Mouse (Mus musculus) ES-E14 (cell line): Measurements from ENCODE around the gene Otof.

ENCODE experiments used
- CHD2 ChIP-seq: IDR thresholded peaks from 2 replicates; pipeline ENCODE4 v1.6.1; 2014; ENCODE audit warnings: mild to moderate bottlenecking, low read depth, low read length, inconsistent platforms
- HCFC1 ChIP-seq: IDR thresholded peaks from 2 replicates; pipeline ENCODE4 v1.6.1; 2012; ENCODE audit warnings: low read length, inconsistent platforms, borderline replicate concordance; ENCODE audit not compliant: insufficient read depth
- MAFK ChIP-seq: IDR thresholded peaks from 2 replicates; pipeline ENCODE4 v1.6.1; 2014; ENCODE audit warnings: mild to moderate bottlenecking, low read depth, low read length, inconsistent platforms; ENCODE audit not compliant: insufficient read depth
- ZC3H11A ChIP-seq: IDR thresholded peaks from 2 replicates; pipeline ENCODE4 v1.6.1; 2012; ENCODE audit warnings: low read depth, mild to moderate bottlenecking, inconsistent platforms, low read length, borderline replicate concordance
- ZNF384 ChIP-seq: IDR thresholded peaks from 2 replicates; pipeline ENCODE4 v1.6.1; 2012; ENCODE audit warnings: low read depth, low read length, inconsistent platforms

DNA sequence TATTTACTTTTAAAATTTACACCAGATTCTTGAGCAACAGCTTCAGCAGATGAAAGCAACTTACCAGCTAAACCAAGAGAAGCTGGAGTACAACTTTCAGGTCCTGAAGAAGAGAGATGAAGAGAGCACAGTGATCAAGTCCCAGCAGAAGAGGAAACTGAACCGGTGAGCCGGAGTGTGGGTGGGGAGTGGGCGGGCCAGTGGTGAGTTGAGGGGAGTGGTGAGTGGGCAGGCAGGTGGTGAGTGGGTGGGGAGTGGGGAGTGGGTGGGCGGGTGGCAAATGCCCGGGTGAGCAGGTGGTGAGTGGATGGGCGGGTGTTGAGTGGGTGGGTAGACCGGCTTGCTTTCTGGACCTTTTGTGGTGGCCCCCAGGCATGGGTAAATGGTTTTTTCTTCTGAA is 106.6 kb downstream of the Otof start:
- no peak for TF ChIP-seq MAFK
- TF ChIP-seq HCFC1 = no peak
- no peak for TF ChIP-seq ZC3H11A
- no peak for TF ChIP-seq CHD2
- TF ChIP-seq ZNF384 = no peak
